Mouse (Mus musculus): ENCODE measurements around the gene Lypla2. TPM values are rescaled to one million over a fixed set of nuclear protein-coding genes. Genes with fewer than 3 reads are reported as not detected.

The Lypla2 gene
- 199 and 214 TPM in 2 replicates for polyA plus RNA-seq (2016; fragmentation: Nextera tagmentation; extraction: Ambion mirVana)

DNA sequence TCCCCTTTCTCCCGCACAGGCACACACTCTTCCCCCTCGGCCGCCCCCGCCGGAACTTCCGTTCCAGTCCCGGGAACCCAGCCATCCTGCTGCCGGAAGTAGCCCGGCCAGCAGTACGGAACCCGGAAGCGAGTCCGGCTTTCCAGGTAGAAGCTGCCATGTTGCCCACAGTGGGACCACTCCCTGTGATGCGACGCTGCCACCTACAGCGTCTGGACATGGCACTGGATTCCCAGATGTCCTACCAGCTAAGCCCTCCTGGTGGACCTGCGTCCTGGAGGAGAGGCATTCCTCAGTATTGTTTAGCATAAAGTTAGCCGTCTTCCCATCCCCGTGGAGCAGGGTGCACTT lies at the start of gene Lypla2:
Gene Lypla2, minus strand, starts transcription at position 71 of the 351 bp plus-strand sequence.
- Histone ChIP-seq H3K4me3 (peak within 1 kb of the TSS; percentile 98), H3K4me1 (peaks cover 34% of the 10 kb centered on the region), H3K27me3 (ENCODE audit: low read depth, poor library complexity, severe bottlenecking) (no peaks in the 10 kb centered on the region), H3K27ac (peak within 1 kb of the TSS; percentile 91), H3K36me3 (peaks cover 71% of the 10 kb centered on the region), H3K9me3 (replicated peaks) (no peaks in the 10 kb centered on the region)
- DNase-seq (ENCODE audit: low spot score), result peak; percentile 89
- WGBS, result 2% methylated on average over 19 of the region's 19 CpGs

- WGBS, result under 1% methylated on average over 48 of the region's 48 CpGs
- Histone ChIP-seq H3K27me3 (ENCODE audit: low read depth, poor library complexity, severe bottlenecking) (no peaks in the 10 kb centered on the region), H3K9me3 (replicated peaks) (no peaks in the 10 kb centered on the region), H3K27ac (peak within 1 kb of the TSS; percentile 95), H3K36me3 (peaks cover 15% of the 10 kb centered on the region; the same call in 1 of the 2 replicates), H3K4me1 (peaks cover 19% of the 10 kb centered on the region), H3K4me3 (peak within 1 kb of the TSS; percentile 100)
- DNase-seq (ENCODE audit: low spot score), result peak; percentile 100
Measured at GRCm38 (mm10) chr4:136021549-136022047, 49.2 kb upstream of the Lypla2 start, which contains the start of gene Eloa. Gene Eloa (minus strand): TSS chr4:136021763.

DNA sequence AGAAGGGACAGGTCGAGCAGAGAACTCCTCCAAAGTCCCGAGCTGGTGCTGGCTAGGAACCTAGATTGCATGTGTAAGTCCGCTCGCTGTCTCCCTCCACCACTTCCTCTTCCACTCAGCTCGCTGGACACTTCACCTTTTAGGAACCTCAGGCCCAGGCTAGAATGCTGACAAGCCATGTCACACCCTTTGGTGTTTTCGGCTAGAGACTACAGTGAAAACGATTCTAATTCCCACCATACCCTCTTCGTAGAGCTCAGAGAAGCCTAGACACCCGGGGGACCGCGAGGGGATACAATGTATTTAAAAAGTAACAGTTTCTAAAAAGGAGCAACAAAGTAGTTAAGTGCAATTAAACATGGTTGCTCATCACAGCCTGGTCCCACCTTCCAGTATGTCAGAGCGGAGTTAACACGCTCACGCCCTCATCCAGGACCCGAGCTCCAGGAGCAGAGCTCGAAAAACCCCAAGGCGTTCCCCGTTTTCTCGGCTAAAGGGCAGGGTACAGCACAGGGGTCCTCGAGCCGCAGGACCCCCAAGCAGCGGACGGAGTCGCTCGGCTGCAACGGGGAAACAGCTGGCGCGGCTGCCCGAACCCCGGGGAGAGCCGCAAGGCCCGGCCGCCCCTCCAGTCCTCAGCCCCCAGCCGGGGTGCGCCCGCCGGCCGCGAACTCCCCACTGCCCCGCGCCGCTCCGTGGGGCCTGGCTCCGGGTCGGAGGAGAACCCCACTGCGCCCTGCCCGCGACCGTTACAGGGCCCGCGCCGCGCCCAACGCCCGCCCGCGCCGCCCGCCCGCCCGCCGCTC lies 48.5 kb upstream of the Lypla2 start:
- under 1% methylated on average over 62 of the region's 62 CpGs for WGBS
- Histone ChIP-seq H3K27ac (peak overlapping the region; percentile 95), H3K36me3 (peaks cover 17% of the 10 kb centered on the region; the same call in 1 of the 2 replicates), H3K4me3 (peak overlapping the region; percentile 100), H3K9me3 (replicated peaks) (no peaks in the 10 kb centered on the region), H3K27me3 (ENCODE audit: low read depth, poor library complexity, severe bottlenecking) (no peaks in the 10 kb centered on the region), H3K4me1 (peaks cover 19% of the 10 kb centered on the region)
- DNase-seq (ENCODE audit: low spot score), result no peak

DNA sequence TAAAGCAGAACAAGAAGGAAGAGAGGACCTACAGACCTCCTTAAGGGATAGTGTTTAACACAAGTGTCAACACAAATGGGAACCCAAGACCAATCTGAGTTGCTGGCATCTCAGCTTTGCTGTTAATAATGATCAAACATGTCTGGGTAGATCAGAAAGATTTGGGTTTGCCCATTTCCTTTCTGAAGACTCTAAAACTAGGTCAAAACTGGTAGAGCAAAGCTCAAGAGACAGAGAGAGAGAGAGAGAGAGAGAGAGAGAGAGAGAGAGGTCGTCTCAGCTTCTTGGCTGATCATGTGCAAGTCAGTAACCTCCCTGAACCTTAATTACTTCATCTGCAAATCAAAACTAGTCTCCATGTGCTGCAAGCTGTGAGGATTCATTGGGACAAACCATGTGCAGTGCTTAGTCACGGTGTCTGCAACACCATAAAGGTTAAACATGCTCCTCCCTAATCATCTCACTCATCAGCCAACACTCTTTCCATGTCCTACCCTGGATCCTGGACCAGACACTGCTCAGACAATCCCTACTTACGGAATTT lies 43.7 kb upstream of the Lypla2 start:
- 85% methylated on average over 3 of the region's 3 CpGs for whole genome bisulfite sequencing
- no peak for DNase-seq (ENCODE audit: low spot score)

GRCm38 (mm10) chr4:136010586-136010985 lies 38.2 kb upstream of the Lypla2 start:
- Histone ChIP-seq H3K27me3 (ENCODE audit: low read depth, poor library complexity, severe bottlenecking) (no peaks in the 10 kb centered on the region), H3K36me3 (peaks cover 83% of the 10 kb centered on the region), H3K27ac (no peak overlapping the region), H3K4me3 (no peak overlapping the region), H3K4me1 (no peaks in the 10 kb centered on the region), H3K9me3 (replicated peaks) (no peaks in the 10 kb centered on the region)
- no peak for DNase-seq (ENCODE audit: low spot score)
- WGBS, result 93% methylated on average over 4 of the region's 4 CpGs

More for the DNA sequence above, 43.7 kb upstream of the Lypla2 start:
- no peaks in the 10 kb centered on the region for H3K27me3 ChIP-seq (ENCODE audit: low read depth, poor library complexity, severe bottlenecking)
- H3K4me3 ChIP-seq, result no peak overlapping the region
- peaks cover 46% of the 10 kb centered on the region for H3K36me3 ChIP-seq
- H3K9me3 ChIP-seq (replicated peaks), result no peaks in the 10 kb centered on the region
- H3K27ac ChIP-seq, result no peak overlapping the region
- peaks cover 14% of the 10 kb centered on the region for H3K4me1 ChIP-seq

DNA sequence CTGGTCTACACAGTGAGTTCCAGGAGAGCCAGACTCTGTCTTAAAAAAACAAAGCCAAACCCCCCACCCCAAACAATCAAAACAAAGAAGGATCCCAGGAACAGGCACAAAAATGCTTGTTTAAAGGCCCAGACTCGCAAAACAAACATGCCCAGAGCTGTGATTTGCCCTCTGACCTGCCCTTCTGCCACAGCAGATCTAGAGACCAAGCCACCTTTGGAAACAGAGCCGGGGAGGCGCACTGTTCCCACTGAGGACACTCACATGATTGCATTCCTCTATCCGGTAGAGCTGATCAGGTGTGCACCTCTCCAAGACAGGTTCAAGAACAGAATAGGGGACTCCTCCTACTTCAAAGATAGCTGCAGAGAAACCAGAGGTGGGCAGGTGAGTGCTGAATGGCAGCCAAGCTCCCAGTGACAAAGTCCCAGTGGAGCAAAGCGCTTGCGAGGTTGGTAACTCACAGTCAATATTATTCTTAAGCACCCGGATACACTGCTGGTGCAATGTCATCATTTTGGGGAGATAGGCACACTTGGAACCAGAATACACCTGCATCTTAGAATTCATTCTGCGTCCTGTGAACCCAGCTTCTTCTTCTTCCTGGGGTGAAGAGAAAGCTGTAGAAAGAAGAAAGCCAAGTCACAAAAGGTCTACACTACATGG lies 36.5 kb upstream of the Lypla2 start:
- no peaks in the 10 kb centered on the region for H3K4me1 ChIP-seq
- H3K27me3 ChIP-seq (ENCODE audit: low read depth, poor library complexity, severe bottlenecking), result no peaks in the 10 kb centered on the region
- WGBS, result 91% methylated on average over 8 of the region's 8 CpGs
- no peak overlapping the region for H3K27ac ChIP-seq
- no peaks in the 10 kb centered on the region for H3K9me3 ChIP-seq (replicated peaks)
- H3K4me3 ChIP-seq, result no peak overlapping the region
- no peak for DNase-seq (ENCODE audit: low spot score)
- H3K36me3 ChIP-seq, result peaks cover 96% of the 10 kb centered on the region

DNA sequence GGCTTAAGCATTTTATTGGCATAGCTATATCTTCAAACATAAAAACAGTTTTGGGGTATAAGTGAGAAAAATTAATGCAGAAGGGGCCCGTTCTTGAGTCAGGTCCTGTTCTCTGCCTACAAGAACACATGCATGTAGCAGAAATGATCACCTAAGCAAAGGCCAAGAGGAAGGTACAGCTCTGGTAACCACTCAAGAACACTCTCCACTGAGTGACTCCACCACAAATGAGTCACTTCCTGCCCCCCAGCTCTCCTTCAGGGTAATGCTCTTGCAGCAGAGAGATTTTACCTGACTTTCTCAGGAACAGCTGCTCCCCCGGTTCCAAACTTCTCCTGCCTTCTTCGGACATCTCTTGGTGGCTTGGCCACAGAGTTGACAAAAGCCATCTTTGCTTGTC lies 34.4 kb upstream of the Lypla2 start:
- Histone ChIP-seq H3K36me3 (peaks cover 98% of the 10 kb centered on the region), H3K9me3 (replicated peaks) (no peaks in the 10 kb centered on the region), H3K4me3 (no peak overlapping the region), H3K27ac (no peak overlapping the region), H3K27me3 (ENCODE audit: low read depth, poor library complexity, severe bottlenecking) (no peaks in the 10 kb centered on the region), H3K4me1 (no peaks in the 10 kb centered on the region)
- DNase-seq (ENCODE audit: low spot score), result no peak
- 94% methylated on average over 3 of the region's 3 CpGs for WGBS

DNA sequence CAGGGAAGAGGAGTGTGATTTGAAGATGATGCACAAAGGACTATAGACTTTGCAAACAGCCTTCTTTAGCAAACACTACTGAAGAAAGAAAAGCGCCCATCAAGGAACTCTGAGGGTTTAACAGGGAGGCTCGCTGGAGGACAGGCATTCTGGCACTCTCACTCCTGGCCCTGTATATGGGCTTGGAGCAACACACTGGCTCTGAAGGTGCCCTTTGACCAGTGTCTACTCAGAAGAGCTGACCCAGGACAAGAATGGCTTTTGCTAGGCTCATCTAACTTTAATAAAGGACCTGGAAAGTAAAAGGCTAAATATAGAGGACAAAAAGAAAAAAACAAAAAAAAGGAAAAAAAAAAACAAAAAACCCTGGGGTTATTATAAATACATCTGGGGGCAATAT lies 32.5 kb upstream of the Lypla2 start:
- H3K9me3 ChIP-seq (replicated peaks), result no peaks in the 10 kb centered on the region
- peaks cover 89% of the 10 kb centered on the region for H3K36me3 ChIP-seq
- 88% methylated on average over 2 of the region's 2 CpGs for WGBS
- H3K27me3 ChIP-seq (ENCODE audit: low read depth, poor library complexity, severe bottlenecking), result no peaks in the 10 kb centered on the region
- H3K27ac ChIP-seq, result no peak overlapping the region
- DNase-seq (ENCODE audit: low spot score), result no peak
- H3K4me1 ChIP-seq, result no peaks in the 10 kb centered on the region
- no peak overlapping the region for H3K4me3 ChIP-seq

- Histone ChIP-seq H3K36me3 (peaks cover 82% of the 10 kb centered on the region), H3K4me3 (no peak overlapping the region), H3K9me3 (replicated peaks) (no peaks in the 10 kb centered on the region), H3K4me1 (no peaks in the 10 kb centered on the region), H3K27me3 (ENCODE audit: low read depth, poor library complexity, severe bottlenecking) (no peaks in the 10 kb centered on the region), H3K27ac (no peak overlapping the region)
- DNase-seq (ENCODE audit: low spot score), result no peak
- WGBS, result 89% methylated on average over 5 of the region's 5 CpGs
Measured at GRCm38 (mm10) chr4:136004107-136004675, 31.8 kb upstream of the Lypla2 start.

- DNase-seq (ENCODE audit: low spot score), result no peak
Measured at GRCm38 (mm10) chr4:135995118-135995517, 22.7 kb upstream of the Lypla2 start.

GRCm38 (mm10) chr4:135993941-135994340 lies 21.5 kb upstream of the Lypla2 start:
- 95% methylated on average over 6 of the region's 6 CpGs for WGBS
- Histone ChIP-seq H3K4me3 (no peak overlapping the region), H3K27me3 (ENCODE audit: low read depth, poor library complexity, severe bottlenecking) (no peaks in the 10 kb centered on the region), H3K4me1 (no peaks in the 10 kb centered on the region), H3K27ac (no peak overlapping the region), H3K36me3 (no peaks in the 10 kb centered on the region), H3K9me3 (replicated peaks) (no peaks in the 10 kb centered on the region)
- DNase-seq (ENCODE audit: low spot score), result no peak

More at GRCm38 (mm10) chr4:135995118-135995517, 22.7 kb upstream of the Lypla2 start:
- Histone ChIP-seq H3K4me3 (no peak overlapping the region), H3K9me3 (replicated peaks) (no peaks in the 10 kb centered on the region), H3K27ac (no peak overlapping the region), H3K4me1 (no peaks in the 10 kb centered on the region), H3K36me3 (no peaks in the 10 kb centered on the region), H3K27me3 (ENCODE audit: low read depth, poor library complexity, severe bottlenecking) (no peaks in the 10 kb centered on the region)
- WGBS, result 90% methylated on average over 4 of the region's 4 CpGs

GRCm38 (mm10) chr4:135987714-135988113 lies 15.3 kb upstream of the Lypla2 start:
- Histone ChIP-seq H3K27ac (peak overlapping the region; percentile 92), H3K9me3 (replicated peaks) (no peaks in the 10 kb centered on the region), H3K4me1 (peaks cover 23% of the 10 kb centered on the region), H3K4me3 (peak overlapping the region; percentile 79), H3K27me3 (ENCODE audit: low read depth, poor library complexity, severe bottlenecking) (no peaks in the 10 kb centered on the region), H3K36me3 (peaks cover 31% of the 10 kb centered on the region)
- no peak for DNase-seq (ENCODE audit: low spot score)
- 75% methylated on average over 9 of the region's 9 CpGs for WGBS

Data from limb, embryonic 10.5 days (tissue).